Mouse (Mus musculus) regulatory T cell (primary cell): ENCODE results near the gene Tesk2.
"Not testable (repeated sequence)": the region's sequence is repeated elsewhere in the genome, so short reads cannot be mapped to it uniquely, and the experiment has no call there.

Experiments
- in situ Hi-C: fragments of 300-600 bp; cut with MboI, MseI; formaldehyde crosslinking; loops from one replicate; pipeline ENCODE4 v1.15.1; 2025; ENCODE audit warnings: high pct_unique_total_duplicates

Gene Tesk2

DNA sequence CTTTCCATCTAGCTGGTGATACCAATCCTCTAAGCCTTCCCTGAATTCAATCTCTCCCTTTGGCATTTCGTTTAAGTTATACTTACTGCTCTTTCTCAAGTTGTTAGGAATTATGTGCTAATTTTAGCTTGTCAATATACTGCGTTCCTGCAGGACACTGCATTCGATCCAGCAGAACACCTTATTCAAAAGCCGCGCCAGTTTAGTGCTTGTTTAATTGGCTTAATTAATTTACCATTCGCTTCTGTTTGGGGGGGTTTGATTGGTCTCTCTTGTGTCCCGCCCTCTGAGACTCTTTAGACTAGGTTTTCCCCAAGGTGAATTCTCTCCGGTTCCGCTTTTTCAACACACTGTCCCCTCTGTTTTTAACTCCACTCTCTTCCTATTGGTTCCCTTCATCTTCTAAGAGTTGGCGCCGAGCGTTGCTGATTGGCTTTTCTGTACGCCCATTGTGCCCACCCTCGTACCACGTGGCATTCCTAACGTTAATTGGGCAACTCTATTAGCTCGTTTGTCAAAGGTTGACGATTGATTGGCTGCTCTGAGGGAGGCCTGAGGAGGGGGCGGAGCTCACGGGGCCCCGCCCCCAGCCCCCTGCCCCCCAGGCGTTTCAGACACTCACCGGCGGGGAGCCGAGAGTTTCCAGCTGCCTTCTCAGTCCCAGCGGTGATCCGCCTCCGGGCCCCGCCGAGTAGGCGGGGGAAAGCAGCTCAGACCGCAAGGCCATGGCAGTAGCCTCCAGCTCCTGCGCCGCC, at the start of gene Tesk2:
Tesk2 (plus strand) TSS at position 606 of the 755 bp plus-strand sequence.
- in situ Hi-C loops = loop anchor here (5.0 kb wide), 1 partner anchor 67 kb away; no protein-coding TSS in a partner anchor

GRCm38 (mm10) chr4:116672785-116673184, 48.0 kb upstream of the Tesk2 start:
- in situ Hi-C loops = no loop called here

DNA sequence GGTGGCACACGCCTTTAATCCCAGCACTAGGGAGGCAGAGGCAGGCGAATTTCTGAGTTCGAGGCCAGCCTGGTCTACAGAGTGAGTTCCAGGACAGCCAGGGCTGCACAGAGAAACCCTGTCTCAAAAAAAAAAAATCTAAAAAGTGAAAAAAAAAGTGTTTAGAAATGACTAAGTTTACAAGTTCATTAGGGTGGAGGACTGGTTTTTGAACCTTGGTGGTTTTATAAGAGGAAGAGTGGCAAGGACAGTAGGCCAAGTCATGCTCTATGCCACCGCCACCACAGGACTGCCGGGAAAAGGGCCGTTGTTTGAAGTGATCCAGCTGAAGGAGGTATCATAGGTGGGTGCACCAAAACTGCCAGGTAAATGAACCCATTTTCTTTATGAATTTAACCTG, 46.0 kb upstream of the Tesk2 start:
- in situ Hi-C loops = not testable (repeated sequence)

- in situ Hi-C loops = no loop called here
Observed at GRCm38 (mm10) chr4:116676027-116676426, 44.7 kb upstream of the Tesk2 start.

GRCm38 (mm10) chr4:116677808-116678207, 42.9 kb upstream of the Tesk2 start:
- in situ Hi-C loops = no loop called here

GRCm38 (mm10) chr4:116679141-116679540, 41.6 kb upstream of the Tesk2 start:
- in situ Hi-C loops = no loop called here

GRCm38 (mm10) chr4:116680521-116680920, 40.2 kb upstream of the Tesk2 start:
- in situ Hi-C loops = not testable (repeated sequence)

DNA sequence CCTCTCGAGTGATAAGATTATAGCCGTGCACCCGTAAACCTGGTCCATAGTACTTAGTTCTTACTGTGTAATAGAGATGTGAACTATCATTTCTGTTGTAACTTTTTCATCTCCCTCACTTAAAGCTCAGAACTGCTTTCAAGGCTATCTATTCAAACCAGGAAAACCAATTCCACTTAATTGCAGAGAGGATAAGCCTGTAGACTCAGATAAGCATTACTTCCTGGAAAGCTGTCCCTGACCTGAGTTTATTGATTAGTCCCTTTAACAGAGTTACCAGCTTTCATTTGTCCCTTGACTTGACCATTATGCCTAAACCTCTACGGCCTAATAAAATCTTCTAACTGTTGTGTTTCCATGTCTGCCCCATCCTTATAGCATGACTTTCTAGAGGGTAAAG, 36.8 kb upstream of the Tesk2 start:
- in situ Hi-C loops = no loop called here

GRCm38 (mm10) chr4:116684665-116685064, 36.1 kb upstream of the Tesk2 start:
- in situ Hi-C loops = loop anchor here (5.0 kb wide), 1 partner anchor 57 kb away; the partner anchor contains the start of gene Nasp

- in situ Hi-C loops = loop anchor here (5.0 kb wide), 1 partner anchor 58 kb away; the partner anchor contains the start of gene Nasp
Observed at GRCm38 (mm10) chr4:116685402-116686061, 35.2 kb upstream of the Tesk2 start, which contains the start of gene Prdx1. Gene Prdx1 (plus strand): TSS chr4:116685544.

DNA sequence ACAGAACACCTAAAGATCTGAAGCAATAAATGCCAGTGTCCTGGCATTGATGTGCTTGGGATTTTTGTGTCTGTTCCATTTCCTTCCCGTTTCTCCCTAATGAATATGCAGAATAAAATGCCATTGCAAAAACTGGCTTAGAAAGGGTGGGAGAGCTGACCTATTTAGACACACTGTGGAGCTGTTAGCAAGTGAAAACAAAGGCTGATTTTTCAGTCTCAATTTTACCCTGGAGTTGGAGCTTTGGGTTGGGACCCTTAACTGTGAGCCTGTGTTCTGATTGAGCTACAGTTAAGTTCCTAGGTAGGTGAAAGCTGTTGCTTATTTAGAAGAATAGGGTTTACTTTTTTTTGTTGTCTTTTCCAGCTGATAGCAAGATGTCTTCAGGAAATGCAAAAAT, 33.7 kb upstream of the Tesk2 start:
- in situ Hi-C loops = loop anchor here (5.0 kb wide), 1 partner anchor 60 kb away; the partner anchor contains the start of gene Nasp

DNA sequence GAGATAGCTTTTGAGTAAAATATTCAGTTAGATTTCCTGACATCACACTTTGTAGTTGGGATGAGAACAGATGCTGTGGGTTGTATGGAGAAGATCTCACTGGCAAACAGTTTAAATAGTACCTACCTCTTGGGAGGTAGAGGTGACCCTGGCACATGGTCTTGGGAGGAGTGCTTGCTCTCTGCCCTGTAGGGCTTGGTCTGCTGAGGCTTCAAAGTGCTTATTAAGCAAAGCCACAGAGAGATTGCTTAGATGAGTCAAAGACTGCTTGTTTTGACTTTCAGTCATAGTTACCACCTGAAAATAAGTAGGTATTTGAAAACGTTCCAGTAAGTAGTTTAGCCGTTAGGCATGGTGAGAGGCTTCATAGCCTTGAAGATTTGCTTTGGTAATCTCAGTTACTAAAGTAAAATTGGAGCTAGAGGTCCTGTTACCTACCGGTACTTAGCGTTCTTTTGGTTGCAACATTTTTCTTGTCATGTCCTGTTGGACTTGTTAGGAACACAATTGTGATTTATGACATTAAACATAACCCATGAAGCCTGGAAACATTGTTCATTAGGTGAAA, 31.4 kb upstream of the Tesk2 start:
- in situ Hi-C loops = loop anchor here (5.0 kb wide), 1 partner anchor 62 kb away; the partner anchor contains the start of gene Nasp

- in situ Hi-C loops = no loop called here
Observed at GRCm38 (mm10) chr4:116692146-116692545, 28.6 kb upstream of the Tesk2 start.

DNA sequence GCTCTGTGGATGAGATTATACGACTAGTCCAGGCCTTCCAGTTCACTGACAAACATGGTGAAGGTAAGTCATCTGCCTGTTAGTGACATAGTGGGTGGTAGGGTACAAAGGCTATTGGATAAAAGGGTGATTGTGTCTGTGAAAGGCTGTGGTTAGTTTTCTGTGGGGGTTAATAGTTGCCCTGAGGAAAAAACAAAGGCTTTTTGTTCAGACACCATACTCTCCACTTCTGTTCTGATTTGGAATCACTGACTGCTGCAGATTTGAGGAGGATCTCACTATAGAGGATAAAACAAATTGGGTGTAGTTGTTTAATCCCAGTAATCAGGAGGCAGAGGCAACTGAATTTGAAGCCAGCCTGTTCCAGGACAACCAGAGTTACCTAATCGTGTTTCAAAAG, 27.0 kb upstream of the Tesk2 start:
- in situ Hi-C loops = no loop called here

DNA sequence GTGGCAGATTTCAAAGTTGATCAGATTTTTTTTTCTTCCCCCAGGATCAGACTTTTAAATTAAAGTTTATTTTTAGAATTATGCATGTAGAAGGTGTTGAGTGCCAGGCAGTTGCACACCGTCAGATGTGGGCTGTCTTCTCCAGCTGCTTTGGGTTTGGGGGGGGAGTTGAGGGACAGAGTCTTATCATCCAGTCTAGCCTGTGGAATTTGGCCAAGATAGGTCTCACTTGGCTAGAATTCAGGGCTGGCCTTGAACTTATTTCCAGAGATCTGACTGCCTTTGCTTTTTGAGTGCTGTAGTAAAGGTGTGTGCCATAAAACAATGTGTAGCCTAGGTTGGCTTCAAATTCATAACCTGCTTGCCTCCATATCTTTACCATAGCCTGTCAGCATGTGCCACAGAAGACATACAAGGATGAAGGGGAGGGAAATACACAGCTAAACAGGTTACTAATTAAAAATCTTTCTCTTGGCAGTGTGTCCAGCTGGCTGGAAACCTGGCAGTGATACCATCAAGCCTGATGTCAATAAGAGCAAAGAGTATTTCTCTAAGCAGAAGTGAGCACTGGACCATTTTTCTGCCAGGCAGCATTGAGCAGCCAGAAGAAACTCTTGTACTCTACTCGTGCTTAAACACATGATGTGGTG, 21.9 kb upstream of the Tesk2 start:
- in situ Hi-C loops = no loop called here

- in situ Hi-C loops = no loop called here
Observed at GRCm38 (mm10) chr4:116700964-116701363, 19.8 kb upstream of the Tesk2 start.

DNA sequence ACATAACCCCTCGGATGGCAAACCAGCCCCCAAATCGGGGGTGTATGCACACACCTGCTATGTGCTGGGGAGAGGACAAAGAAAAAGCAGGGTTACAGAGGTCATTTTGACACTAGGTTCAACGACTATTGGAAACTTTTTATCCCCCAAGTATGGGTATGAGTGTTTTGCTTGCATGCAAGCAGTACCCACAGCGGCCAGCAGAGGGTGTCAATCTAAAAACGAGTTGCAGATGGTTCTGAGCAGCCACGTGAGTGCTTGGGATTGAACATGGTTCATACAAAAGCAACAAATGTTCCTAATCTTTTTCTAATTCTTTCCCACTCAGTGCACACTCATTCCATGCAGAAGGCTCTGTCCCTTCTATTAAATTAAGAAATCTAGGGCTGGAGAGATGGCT, 16.9 kb upstream of the Tesk2 start:
- in situ Hi-C loops = no loop called here

- in situ Hi-C loops = no loop called here
Observed at GRCm38 (mm10) chr4:116707666-116708065, 13.1 kb upstream of the Tesk2 start.

GRCm38 (mm10) chr4:116708201-116708764, 12.5 kb upstream of the Tesk2 start, which contains the start of the genes Mmachc and Ccdc163:
Gene Mmachc (minus strand): TSS chr4:116708406.
Gene Ccdc163 (plus strand): TSS chr4:116708509.
- in situ Hi-C loops = no loop called here

- in situ Hi-C loops = no loop called here
Observed at GRCm38 (mm10) chr4:116708791-116709390, 11.9 kb upstream of the Tesk2 start.

DNA sequence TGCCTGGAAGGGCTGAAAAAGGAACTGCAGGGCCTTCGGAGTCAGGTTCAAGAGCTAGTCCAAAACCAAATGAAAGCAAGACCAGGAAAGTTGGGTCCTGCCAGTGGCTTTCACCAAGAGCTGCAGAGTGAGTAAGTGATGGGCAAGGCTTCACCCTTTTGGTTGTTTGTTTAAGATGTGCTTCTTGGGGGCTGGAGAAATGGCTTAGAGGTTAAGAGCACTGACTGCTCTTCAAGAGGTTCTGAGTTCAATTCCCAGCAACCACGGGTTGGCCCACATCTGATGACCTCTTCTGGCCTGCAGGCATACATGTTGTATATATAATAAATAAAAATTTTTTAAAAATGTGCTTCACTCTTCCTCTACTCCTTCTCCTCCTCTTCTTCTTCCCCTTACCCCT, 10.6 kb upstream of the Tesk2 start:
- in situ Hi-C loops = no loop called here
